In genomic region chr1:154097656-154098055, GRCm38 (mm10) we compare ENCODE assay signal across 12 mouse cellular contexts.
DNase-seq lines count a peak whose midpoint lies in the region; ATAC-seq and TF ChIP-seq lines count a peak whose summit lies in the region.
"Had no signal": no experiment of that assay in that cellular context is flagged by ENCODE, and none has a peak within 500 bp of the region (broad histone marks: within the 10 kb centered on the region; RNA-seq: fewer than 3 reads in every experiment).

No protein-coding gene starts in this region.

- H3K4me2 ChIP-seq in kidney, embryonic 16.5 days (replicated peaks; ENCODE audit: low read depth, low read length) = no peak overlapping the region
- no peak overlapping the region for H3K4me2 ChIP-seq in lung, postnatal 0 days (replicated peaks; ENCODE audit: low read depth, low read length)
- H3K4me2 ChIP-seq: hindbrain, embryonic 15.5 days; limb, embryonic 13.5 days had no signal

- no peak for ATAC-seq in kidney, embryonic 16.5 days (ENCODE audit: low FRiP score, low TSS enrichment)
- 0 out of 2 replicates have a peak, but pooled peaks have one; percentile 34 for ATAC-seq in lung, postnatal 0 days
- no peak for ATAC-seq in erythroblast, adult 5-6 weeks (replicated peaks; ENCODE audit: low FRiP score, poor library complexity, severe bottlenecking)
- ATAC-seq: forebrain, postnatal 0 days had no signal

- no peak overlapping the region for H3K27ac ChIP-seq in kidney, embryonic 16.5 days (ENCODE audit: low read length)
- H3K27ac ChIP-seq in lung, postnatal 0 days (ENCODE audit: low read length) = no peak overlapping the region
- H3K27ac ChIP-seq in forebrain, embryonic 10.5 days = no peak overlapping the region
- H3K27ac ChIP-seq: hindbrain, embryonic 15.5 days; limb, embryonic 13.5 days had no signal

- no peaks in the 10 kb centered on the region for H3K36me3 ChIP-seq in kidney, embryonic 16.5 days (ENCODE audit: insufficient read depth, low read length)
- no peaks in the 10 kb centered on the region for H3K36me3 ChIP-seq in lung, postnatal 0 days (ENCODE audit: insufficient read depth, low read length)
- no peaks in the 10 kb centered on the region for H3K36me3 ChIP-seq in forebrain, embryonic 10.5 days (replicated peaks)
- H3K36me3 ChIP-seq: hindbrain, embryonic 15.5 days; limb, embryonic 13.5 days had no signal

- no peaks in the 10 kb centered on the region for H3K9me3 ChIP-seq in kidney, embryonic 16.5 days (ENCODE audit: low read length)
- H3K9me3 ChIP-seq in lung, postnatal 0 days (ENCODE audit: low read length) = no peaks in the 10 kb centered on the region
- no peaks in the 10 kb centered on the region for H3K9me3 ChIP-seq in forebrain, embryonic 10.5 days
- H3K9me3 ChIP-seq: hindbrain, embryonic 15.5 days; limb, embryonic 13.5 days had no signal

- H3K27me3 ChIP-seq in kidney, embryonic 16.5 days (ENCODE audit: insufficient read depth, low read length) = no peaks in the 10 kb centered on the region
- no peaks in the 10 kb centered on the region for H3K27me3 ChIP-seq in lung, postnatal 0 days (replicated peaks; ENCODE audit: insufficient read depth, low read length)
- H3K27me3 ChIP-seq in forebrain, embryonic 10.5 days (ENCODE audit: poor library complexity, severe bottlenecking) = no peaks in the 10 kb centered on the region
- H3K27me3 ChIP-seq: hindbrain, embryonic 15.5 days; limb, embryonic 13.5 days had no signal

- no peak overlapping the region for H3K4me3 ChIP-seq in kidney, embryonic 16.5 days (ENCODE audit: low read length)
- no peak overlapping the region for H3K4me3 ChIP-seq in lung, postnatal 0 days (ENCODE audit: low read depth, low read length)
- H3K4me3 ChIP-seq in forebrain, embryonic 10.5 days = no peak overlapping the region
- H3K4me3 ChIP-seq: hindbrain, embryonic 15.5 days; limb, embryonic 13.5 days had no signal

- no peak for TF ChIP-seq CTCF in lung, postnatal 0 days (IDR thresholded peaks at IDR 0.05)

- H3K9ac ChIP-seq in kidney, embryonic 16.5 days (replicated peaks; ENCODE audit: low read length) = no peak overlapping the region
- H3K9ac ChIP-seq in lung, postnatal 0 days (replicated peaks; ENCODE audit: low read depth) = no peak overlapping the region
- H3K9ac ChIP-seq: forebrain, postnatal 0 days; hindbrain, embryonic 15.5 days; limb, embryonic 13.5 days had no signal

- DNase-seq in adrenal gland, adult 2 months = peak; percentile 45
- DNase-seq in adrenal gland, postnatal 4 days (ENCODE audit: low spot score in 2 of 2) = no peak
- peak; percentile 25 to 39 for DNase-seq in kidney, postnatal 4 days
- DNase-seq in B cell, adult 2 months = peak; percentile 64 to 73
- DNase-seq in lung, postnatal 0 days (ENCODE audit: low spot score) = peak; percentile 72
- no peak for DNase-seq in forebrain, embryonic 10.5 days (ENCODE audit: extremely low spot score, low spot score)
- DNase-seq: cerebellum, postnatal 36 days; forebrain, postnatal 0 days had no signal

- TF ChIP-seq EP300 in lung, postnatal 0 days (IDR thresholded peaks at IDR 0.05) = no peak

- 35% methylated on average over 6 of the region's 6 CpGs for WGBS in kidney, embryonic 16.5 days
- WGBS in lung, postnatal 0 days = 10% methylated on average over 6 of the region's 6 CpGs
- WGBS in forebrain, embryonic 10.5 days = 80% methylated on average over 6 of the region's 6 CpGs

- peaks cover 3% of the 10 kb centered on the region; the same call in 1 of the 2 replicates for H3K4me1 ChIP-seq in kidney, embryonic 16.5 days (ENCODE audit: insufficient read depth, low read length)
- no peaks in the 10 kb centered on the region for H3K4me1 ChIP-seq in lung, postnatal 0 days (ENCODE audit: insufficient read depth, low read depth, low read length)
- H3K4me1 ChIP-seq in forebrain, embryonic 10.5 days = peaks cover 3% of the 10 kb centered on the region
- H3K4me1 ChIP-seq: hindbrain, embryonic 15.5 days; limb, embryonic 13.5 days had no signal

Comparison
In these comparisons a context has a peak if more than half of its experiments do, and no peak if none do; other contexts are left out.
1. DNase-seq: peak in adrenal gland, adult 2 months (single experiment), kidney, postnatal 4 days (2 of 2), B cell, adult 2 months (2 of 2) and lung, postnatal 0 days (single experiment); none in adrenal gland, postnatal 4 days (0 of 2) and forebrain, embryonic 10.5 days (single experiment).